Mouse (Mus musculus): ENCODE data around the gene Dnah2. TPM values are rescaled to one million over a fixed set of nuclear protein-coding genes. Genes with fewer than 3 reads are reported as not detected.
"Not testable (repeated sequence)": the region's sequence is repeated elsewhere in the genome, so short reads cannot be mapped to it uniquely, and the experiment has no call there.

Gene Dnah2
- polyA plus RNA-seq, 1 experiment from 2014 or later: 0.17 TPM

DNA sequence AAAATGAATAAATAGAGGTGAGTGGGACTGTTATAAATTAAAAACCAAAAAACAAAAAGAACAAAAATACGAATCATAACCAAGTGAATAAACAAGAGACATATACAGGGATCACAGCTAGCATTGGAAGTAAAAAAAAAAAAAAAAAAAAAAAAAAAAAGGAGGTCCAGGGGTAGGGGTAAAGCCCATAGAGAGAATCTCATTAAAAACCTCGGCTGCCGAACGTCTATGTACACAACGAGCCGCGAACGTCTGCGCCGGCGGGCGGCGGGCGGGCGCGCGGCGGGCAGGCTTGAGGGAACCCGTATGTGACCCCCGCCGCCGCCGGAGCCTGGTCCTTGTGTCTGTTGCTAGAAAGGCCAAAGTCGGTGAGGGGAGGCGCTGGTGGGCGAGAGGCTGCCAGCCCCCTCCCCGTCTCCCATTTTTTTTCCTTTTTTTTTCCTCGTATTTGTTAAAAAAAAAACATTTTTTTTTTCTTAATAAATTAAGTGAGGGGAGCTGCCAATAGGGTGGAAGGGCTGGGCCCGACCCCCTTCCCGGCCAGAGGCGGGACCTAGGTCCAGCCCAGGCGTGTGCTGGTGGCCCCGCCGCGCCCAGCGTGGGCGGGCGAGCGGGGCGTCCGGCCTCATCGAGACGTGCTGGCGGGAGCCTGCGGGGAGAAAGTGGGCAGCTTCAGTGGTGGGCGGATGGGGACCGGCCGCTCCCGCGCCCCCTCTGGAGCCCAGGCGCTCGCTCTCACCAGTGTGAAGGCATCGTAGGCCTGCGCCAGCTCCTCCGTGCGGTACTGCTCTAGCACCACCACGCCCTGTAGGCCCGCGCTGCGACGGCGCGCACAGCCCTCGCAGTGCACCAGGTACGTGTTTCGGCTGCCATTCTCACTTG is 149.5 kb downstream of the Dnah2 start:
- Histone ChIP-seq H3K4me3 (ENCODE audit: low read length) (no peak overlapping the region), H3K9ac (ENCODE audit: low read length) (no peak overlapping the region), H3K9me3 (replicated peaks; ENCODE audit: control insufficient read depth, low read length) (no peaks in the 10 kb centered on the region), H3K27ac (ENCODE audit: low read length) (no peak overlapping the region), H3K27me3 (ENCODE audit: control insufficient read depth, insufficient read depth, low read length) (no peaks in the 10 kb centered on the region), H3K36me3 (ENCODE audit: control insufficient read depth, insufficient read depth) (peaks cover 31% of the 10 kb centered on the region), H3K4me2 (ENCODE audit: low read depth, low read length) (no peak overlapping the region), H3K4me1 (ENCODE audit: control insufficient read depth, insufficient read depth, low read length) (peaks cover 24% of the 10 kb centered on the region)
- ATAC-seq (replicated peaks; ENCODE audit: extremely low read depth, insufficient read depth, low FRiP score): no peak
- WGBS: 50% methylated on average over 66 of the region's 66 CpGs

DNA sequence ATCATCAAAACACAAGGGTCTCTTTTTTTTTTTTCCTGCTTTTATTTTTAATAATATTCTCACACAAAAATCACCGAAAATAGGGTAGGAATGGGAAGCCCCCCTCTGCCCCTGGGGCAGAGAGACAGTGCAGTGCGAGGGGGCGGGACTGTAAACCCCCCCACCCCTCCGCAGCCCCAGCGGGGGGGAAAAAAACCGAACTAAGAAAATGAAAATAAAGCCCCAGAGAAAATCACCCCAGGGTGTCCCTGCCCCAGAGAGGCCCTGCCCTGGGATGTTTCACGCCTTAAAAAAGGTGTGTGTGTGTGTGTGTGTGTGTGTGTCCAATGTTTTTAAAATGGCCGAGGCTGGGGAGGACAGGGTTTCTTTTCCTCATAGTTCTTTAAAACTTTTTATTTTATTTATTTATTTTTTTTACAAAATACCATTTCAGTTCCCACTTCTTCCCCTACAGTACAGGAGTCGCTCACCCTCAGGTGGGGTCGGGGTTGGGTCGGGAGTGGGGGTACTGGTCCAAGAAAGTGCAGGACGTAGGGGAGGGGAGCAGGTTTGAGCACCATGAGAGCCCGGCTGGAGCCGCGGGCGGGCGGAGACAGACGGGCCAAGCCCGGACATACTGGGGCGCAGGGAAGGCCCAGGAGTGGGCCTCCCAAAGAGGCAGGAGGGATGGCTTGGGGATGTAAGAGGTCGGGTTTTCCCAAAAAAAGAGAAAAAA is 150.3 kb downstream of the Dnah2 start:
- peaks cover 24% of the 10 kb centered on the region for H3K4me1 ChIP-seq (ENCODE audit: control insufficient read depth, insufficient read depth, low read length)
- WGBS: 35% methylated on average over 21 of the region's 21 CpGs

DNA sequence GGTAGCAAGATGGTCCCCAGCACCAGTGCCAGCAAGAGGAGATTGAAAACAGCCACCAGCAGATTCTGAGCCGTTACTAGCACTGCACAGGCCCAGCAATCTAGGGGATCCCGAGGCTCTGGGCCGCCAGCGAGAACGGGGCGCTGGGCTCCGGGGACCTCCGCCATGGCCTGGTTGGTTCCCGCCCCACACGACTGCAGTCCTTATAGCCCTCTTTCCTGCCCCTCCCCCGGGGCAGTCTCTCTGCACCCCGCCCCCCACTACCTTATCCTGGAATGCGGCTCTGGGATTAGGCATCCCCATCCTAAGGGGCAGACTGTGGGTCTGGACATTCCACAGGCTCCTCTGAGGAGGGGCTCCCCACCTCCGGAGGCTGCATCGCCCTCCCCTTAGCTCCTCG is 150.9 kb downstream of the Dnah2 start, which contains the start of gene Tmem88:
Gene Tmem88, minus strand, starts transcription at position 176 of the 400 bp plus-strand sequence.
- 0 out of 2 replicates have a peak, but pooled peaks have one; percentile 9 for ATAC-seq (replicated peaks; ENCODE audit: extremely low read depth, insufficient read depth, low FRiP score)
- H3K4me3 ChIP-seq (ENCODE audit: low read length): peak within 1 kb of the TSS; percentile 83
- peaks cover 24% of the 10 kb centered on the region for H3K4me1 ChIP-seq (ENCODE audit: control insufficient read depth, insufficient read depth, low read length)
- H3K9me3 ChIP-seq (replicated peaks; ENCODE audit: control insufficient read depth, low read length): no peaks in the 10 kb centered on the region
- H3K27me3 ChIP-seq (ENCODE audit: control insufficient read depth, insufficient read depth, low read length): no peaks in the 10 kb centered on the region
- WGBS: 9% methylated on average over 16 of the region's 16 CpGs
- H3K4me2 ChIP-seq (ENCODE audit: low read depth, low read length): peak within 1 kb of the TSS; percentile 72
- H3K27ac ChIP-seq (ENCODE audit: low read length): peak within 1 kb of the TSS; percentile 99
- peaks cover 21% of the 10 kb centered on the region for H3K36me3 ChIP-seq (ENCODE audit: control insufficient read depth, insufficient read depth)
- peak within 1 kb of the TSS; percentile 96 for H3K9ac ChIP-seq (ENCODE audit: low read length)

More for the DNA sequence above, 150.3 kb downstream of the Dnah2 start:
- H3K9me3 ChIP-seq (replicated peaks; ENCODE audit: control insufficient read depth, low read length): no peaks in the 10 kb centered on the region
- H3K4me3 ChIP-seq (ENCODE audit: low read length): peak overlapping the region; percentile 83
- peak overlapping the region; percentile 96 for H3K9ac ChIP-seq (ENCODE audit: low read length)
- H3K27me3 ChIP-seq (ENCODE audit: control insufficient read depth, insufficient read depth, low read length): no peaks in the 10 kb centered on the region
- H3K36me3 ChIP-seq (ENCODE audit: control insufficient read depth, insufficient read depth): peaks cover 25% of the 10 kb centered on the region
- H3K4me2 ChIP-seq (ENCODE audit: low read depth, low read length): peak overlapping the region; percentile 72
- peak overlapping the region; percentile 99 for H3K27ac ChIP-seq (ENCODE audit: low read length)
- ATAC-seq (replicated peaks; ENCODE audit: extremely low read depth, insufficient read depth, low FRiP score): no peak

DNA sequence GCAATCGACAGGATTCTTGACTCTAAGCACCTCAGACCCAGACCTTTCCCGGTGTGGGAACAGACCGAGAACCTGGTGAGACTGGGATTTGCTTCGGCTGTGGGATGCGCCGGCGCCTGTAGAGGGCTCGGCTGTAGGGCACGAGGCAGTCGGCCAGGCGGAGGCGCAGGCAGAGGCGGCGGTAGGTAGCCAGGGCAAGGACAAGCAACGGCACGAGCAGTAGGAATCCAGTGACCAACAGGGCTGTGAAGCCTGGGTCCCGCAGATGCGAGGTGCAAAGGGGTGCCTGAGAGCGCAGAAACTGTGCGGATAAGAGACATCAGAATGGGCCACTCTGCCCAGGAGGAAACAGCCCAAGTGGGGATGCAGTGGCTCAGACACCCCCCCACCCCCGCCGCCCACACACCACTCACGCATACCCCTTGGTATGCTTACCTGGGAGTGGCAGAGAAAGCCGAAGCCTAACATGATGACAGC is 151.3 kb downstream of the Dnah2 start:
- H3K4me2 ChIP-seq (ENCODE audit: low read depth, low read length): peak overlapping the region; percentile 72
- peak overlapping the region; percentile 83 for H3K4me3 ChIP-seq (ENCODE audit: low read length)
- ATAC-seq (replicated peaks; ENCODE audit: extremely low read depth, insufficient read depth, low FRiP score): no peak
- WGBS: 12% methylated on average over 24 of the region's 24 CpGs
- peaks cover 21% of the 10 kb centered on the region for H3K36me3 ChIP-seq (ENCODE audit: control insufficient read depth, insufficient read depth)
- peak overlapping the region; percentile 96 for H3K9ac ChIP-seq (ENCODE audit: low read length)
- no peaks in the 10 kb centered on the region for H3K27me3 ChIP-seq (ENCODE audit: control insufficient read depth, insufficient read depth, low read length)
- peak overlapping the region; percentile 99 for H3K27ac ChIP-seq (ENCODE audit: low read length)
- peaks cover 24% of the 10 kb centered on the region for H3K4me1 ChIP-seq (ENCODE audit: control insufficient read depth, insufficient read depth, low read length)
- H3K9me3 ChIP-seq (replicated peaks; ENCODE audit: control insufficient read depth, low read length): no peaks in the 10 kb centered on the region

DNA sequence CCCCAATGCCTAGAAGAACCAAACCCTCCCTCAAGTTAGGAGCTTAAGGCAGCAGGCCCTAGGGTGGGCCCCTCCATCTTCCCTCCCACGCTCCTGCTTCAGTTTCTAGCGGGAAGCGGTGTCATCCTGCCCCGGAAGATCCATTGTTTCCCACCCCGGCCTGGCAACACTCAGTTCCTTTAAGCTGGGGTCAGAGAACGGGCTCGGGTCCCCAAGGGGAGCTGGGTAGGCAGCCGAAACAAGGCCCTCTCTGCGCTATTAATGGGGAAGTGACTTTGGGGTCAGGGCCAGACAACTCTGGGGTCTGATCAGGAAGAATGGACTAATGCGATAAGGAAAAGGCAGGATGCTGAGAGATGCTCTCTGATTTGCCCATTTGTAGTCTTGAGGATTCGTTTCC is 152.1 kb downstream of the Dnah2 start:
- ATAC-seq (replicated peaks; ENCODE audit: extremely low read depth, insufficient read depth, low FRiP score): peak; percentile 5; the same call in 1 of the 2 replicates
- peaks cover 24% of the 10 kb centered on the region for H3K4me1 ChIP-seq (ENCODE audit: control insufficient read depth, insufficient read depth, low read length)
- H3K9me3 ChIP-seq (replicated peaks; ENCODE audit: control insufficient read depth, low read length): no peaks in the 10 kb centered on the region

DNA sequence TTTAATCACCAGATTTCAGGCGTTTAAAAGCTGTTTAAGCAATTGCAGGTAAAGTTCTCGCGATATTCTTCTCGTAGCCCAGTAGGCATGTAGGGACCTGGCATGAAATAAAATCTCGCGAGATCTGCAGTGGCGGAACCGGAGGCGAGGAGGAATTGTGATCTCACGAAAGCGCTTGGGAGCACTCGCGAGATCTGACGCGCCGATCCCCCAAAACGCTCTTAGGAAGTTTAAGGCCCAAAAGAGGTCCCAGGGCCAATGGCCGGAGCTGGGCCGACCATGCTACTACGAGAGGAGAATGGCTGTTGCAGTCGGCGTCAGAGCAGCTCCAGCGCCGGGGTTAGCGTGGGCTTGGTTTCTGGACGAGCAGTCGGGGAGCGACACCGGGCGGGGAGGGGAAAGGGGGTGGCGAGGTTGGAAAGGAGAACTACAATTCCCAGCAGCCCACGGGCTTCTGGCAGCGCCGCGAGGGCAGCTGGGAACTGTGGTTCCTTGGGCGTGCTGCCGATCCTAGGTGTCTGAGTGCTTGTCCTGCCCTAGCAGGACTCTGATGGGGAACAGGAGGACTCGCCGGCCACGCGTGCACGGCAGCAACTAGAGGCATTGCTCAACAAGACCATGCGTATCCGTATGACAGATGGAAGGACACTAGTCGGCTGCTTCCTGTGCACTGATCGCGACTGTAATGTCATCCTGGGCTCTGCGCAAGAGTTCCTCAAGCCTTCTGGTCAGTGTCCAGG is 153.1 kb downstream of the Dnah2 start:
- Histone ChIP-seq H3K9me3 (replicated peaks; ENCODE audit: control insufficient read depth, low read length) (no peaks in the 10 kb centered on the region), H3K27me3 (ENCODE audit: control insufficient read depth, insufficient read depth, low read length) (no peaks in the 10 kb centered on the region), H3K27ac (ENCODE audit: low read length) (peak overlapping the region; percentile 99), H3K4me2 (ENCODE audit: low read depth, low read length) (peak overlapping the region; percentile 72), H3K4me1 (ENCODE audit: control insufficient read depth, insufficient read depth, low read length) (peaks cover 21% of the 10 kb centered on the region), H3K4me3 (ENCODE audit: low read length) (peak overlapping the region; percentile 83), H3K9ac (ENCODE audit: low read length) (peak overlapping the region; percentile 96), H3K36me3 (ENCODE audit: control insufficient read depth, insufficient read depth) (peaks cover 12% of the 10 kb centered on the region)
- WGBS: under 1% methylated on average over 48 of the region's 48 CpGs
- peak; percentile 85 for ATAC-seq (replicated peaks; ENCODE audit: extremely low read depth, insufficient read depth, low FRiP score)

More for the DNA sequence above, 152.1 kb downstream of the Dnah2 start:
- H3K27ac ChIP-seq (ENCODE audit: low read length): peak overlapping the region; percentile 99
- peaks cover 15% of the 10 kb centered on the region for H3K36me3 ChIP-seq (ENCODE audit: control insufficient read depth, insufficient read depth)
- H3K4me2 ChIP-seq (ENCODE audit: low read depth, low read length): peak overlapping the region; percentile 72
- WGBS: 31% methylated on average over 11 of the region's 11 CpGs
- no peaks in the 10 kb centered on the region for H3K27me3 ChIP-seq (ENCODE audit: control insufficient read depth, insufficient read depth, low read length)
- H3K4me3 ChIP-seq (ENCODE audit: low read length): peak overlapping the region; percentile 83
- H3K9ac ChIP-seq (ENCODE audit: low read length): peak overlapping the region; percentile 96

DNA sequence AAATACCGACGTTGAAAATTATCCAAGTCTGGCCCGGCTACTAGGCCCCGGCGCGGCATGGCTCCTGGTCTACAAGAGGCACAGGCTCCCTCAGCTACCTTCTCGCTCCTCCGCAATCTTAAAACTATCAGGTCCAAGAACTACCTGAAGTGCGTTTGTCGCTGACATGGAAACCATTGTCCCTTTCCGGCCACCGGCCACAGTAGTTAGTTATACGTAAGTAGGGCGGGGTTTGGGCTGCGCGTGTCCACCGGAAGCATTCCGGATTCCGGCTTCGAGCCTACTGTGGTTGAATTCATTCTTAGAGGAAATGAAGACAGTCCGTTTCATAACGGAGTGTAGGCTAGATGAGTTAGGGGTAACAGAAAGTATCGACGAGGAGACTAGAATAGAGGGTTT is 153.7 kb downstream of the Dnah2 start, which contains the start of the genes Naa38 and Cyb5d1:
Gene Naa38, plus strand, starts transcription at position 253 of the 399 bp plus-strand sequence.
Gene Cyb5d1, minus strand, starts transcription at position 397 of the 399 bp plus-strand sequence.
- H3K36me3 ChIP-seq (ENCODE audit: control insufficient read depth, insufficient read depth); H3K9me3 ChIP-seq (replicated peaks; ENCODE audit: control insufficient read depth, low read length); H3K27me3 ChIP-seq (ENCODE audit: control insufficient read depth, insufficient read depth, low read length): not testable (repeated sequence)
- Histone ChIP-seq H3K4me1 (ENCODE audit: control insufficient read depth, insufficient read depth, low read length) (peaks cover 22% of the 10 kb centered on the region), H3K4me3 (ENCODE audit: low read length) (peak within 1 kb of the TSS; percentile 83), H3K4me2 (ENCODE audit: low read depth, low read length) (peak within 1 kb of the TSS; percentile 72), H3K9ac (ENCODE audit: low read length) (peak within 1 kb of the TSS; percentile 96), H3K27ac (ENCODE audit: low read length) (peak within 1 kb of the TSS; percentile 99)
- ATAC-seq (replicated peaks; ENCODE audit: extremely low read depth, insufficient read depth, low FRiP score): peak; percentile 64
- WGBS: under 1% methylated on average over 21 of the region's 24 CpGs

DNA sequence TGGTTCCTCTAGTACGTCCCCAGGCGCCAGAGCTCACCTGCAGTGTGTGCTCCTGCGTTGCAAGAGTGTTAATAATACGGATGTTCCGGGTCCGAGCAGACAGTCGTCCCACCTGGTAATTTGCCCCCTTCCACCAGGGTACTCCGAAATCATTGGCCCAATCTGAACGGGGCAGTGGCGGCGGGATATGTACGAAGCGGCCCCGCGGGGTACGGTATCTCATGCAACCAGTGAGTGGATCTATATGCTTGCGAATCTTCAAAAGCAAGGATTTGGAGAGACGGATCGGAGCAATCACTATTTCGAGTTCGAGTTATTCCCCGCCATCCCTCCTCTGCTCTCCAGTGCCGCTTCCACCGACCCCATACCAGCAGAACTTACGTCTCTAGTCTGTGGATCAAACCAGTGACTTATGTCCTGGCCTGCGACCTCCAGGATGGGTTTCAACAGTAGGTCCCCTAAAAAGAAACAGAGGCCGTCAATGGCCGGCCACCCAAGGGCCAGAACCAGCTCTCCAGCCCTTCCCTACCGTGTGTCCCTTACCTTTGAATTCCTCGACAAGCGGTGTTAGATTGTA is 154.2 kb downstream of the Dnah2 start:
- H3K36me3 ChIP-seq (ENCODE audit: control insufficient read depth, insufficient read depth); H3K27me3 ChIP-seq (ENCODE audit: control insufficient read depth, insufficient read depth, low read length); ATAC-seq (replicated peaks; ENCODE audit: extremely low read depth, insufficient read depth, low FRiP score); H3K9me3 ChIP-seq (replicated peaks; ENCODE audit: control insufficient read depth, low read length): not testable (repeated sequence)
- H3K9ac ChIP-seq (ENCODE audit: low read length): peak overlapping the region; percentile 96
- peak overlapping the region; percentile 99 for H3K27ac ChIP-seq (ENCODE audit: low read length)
- peaks cover 26% of the 10 kb centered on the region for H3K4me1 ChIP-seq (ENCODE audit: control insufficient read depth, insufficient read depth, low read length)
- WGBS: 1% methylated on average over 31 of the region's 31 CpGs
- peak overlapping the region; percentile 83 for H3K4me3 ChIP-seq (ENCODE audit: low read length)
- H3K4me2 ChIP-seq (ENCODE audit: low read depth, low read length): peak overlapping the region; percentile 72
